Mouse (Mus musculus) midbrain, embryonic 13.5 days (tissue): ENCODE results near the gene Znrd1. TPM values are rescaled to one million over a fixed set of nuclear protein-coding genes. Genes with fewer than 3 reads are reported as not detected.
"Not testable (repeated sequence)": the region's sequence is repeated elsewhere in the genome, so short reads cannot be mapped to it uniquely, and the experiment has no call there.

Experiments used
- ATAC-seq: fragments of 200-750 bp; cut with Nextera tagmentation; 2 replicates; pipeline ENCODE4 v1.8.0; 2017; ENCODE audit warnings: mild to moderate bottlenecking, moderate TSS enrichment, moderate library complexity
- H3K27ac ChIP-seq: fragments of 300-500 bp; sonication (generic); 2 replicates; pipeline ENCODE4 v1.5.1; 2015; ENCODE audit warnings: inconsistent platforms, mild to moderate bottlenecking, moderate library complexity
- H3K27me3 ChIP-seq: fragments of 300-500 bp; sonication (generic); 2 replicates; pipeline ENCODE4 v1.6.1; 2015; ENCODE audit warnings: mild to moderate bottlenecking, inconsistent platforms
- H3K36me3 ChIP-seq: fragments of 300-500 bp; sonication (generic); 2 replicates; pipeline ENCODE4 v1.6.1; 2015; ENCODE audit warnings: mild to moderate bottlenecking, inconsistent platforms
- H3K4me1 ChIP-seq: fragments of 300-500 bp; sonication (generic); replicated peaks from 2 replicates; pipeline ENCODE4 v1.6.1; 2015; ENCODE audit warnings: inconsistent platforms
- H3K4me2 ChIP-seq: fragments of 300-500 bp; sonication (generic); replicated peaks from 2 replicates; pipeline ENCODE4 v1.6.1; 2015; ENCODE audit warnings: moderate library complexity, mild to moderate bottlenecking, inconsistent platforms
- H3K4me3 ChIP-seq: fragments of 300-500 bp; sonication (generic); replicated peaks from 2 replicates; pipeline ENCODE4 v1.5.1; 2015; ENCODE audit warnings: mild to moderate bottlenecking, inconsistent platforms
- H3K9ac ChIP-seq: fragments of 300-500 bp; sonication (generic); replicated peaks from 2 replicates; pipeline ENCODE4 v1.6.1; 2015; ENCODE audit warnings: mild to moderate bottlenecking, inconsistent platforms
- H3K9me3 ChIP-seq: fragments of 300-500 bp; sonication (generic); 2 replicates; pipeline ENCODE4 v1.6.1; 2016; ENCODE audit warnings: mild to moderate bottlenecking, inconsistent platforms
- WGBS: fragments of 180-500 bp; shearing (Covaris S2); methylation state at CpG from one replicate; pipeline ENCODE4 v1.1.7; 2015; 5-methylcytosine and 5-hydroxymethylcytosine counted together
- polyA plus RNA-seq: library from polyadenylated mRNA; unstranded; fragments of >200 nt; fragmentation: Nextera tagmentation; extraction: Ambion mirVana; gene quantifications from 2 replicates; pipeline ENCODE4 v1.2.1, GENCODE M21; 2015

The Znrd1 gene
- 68.3 and 71.8 TPM in 2 replicates for polyA plus RNA-seq

GRCm38 (mm10) chr17:36957999-36958743 is at the start of gene Znrd1, which contains the start of gene Znrd1as:
Znrd1 (minus strand) TSS chr17:36958559.
Znrd1as (plus strand) TSS chr17:36958592.
- peaks cover 18% of the 10 kb centered on the region for H3K4me1 ChIP-seq
- peak; percentile 98 for ATAC-seq
- under 1% methylated on average over 46 of the region's 46 CpGs for WGBS

DNA sequence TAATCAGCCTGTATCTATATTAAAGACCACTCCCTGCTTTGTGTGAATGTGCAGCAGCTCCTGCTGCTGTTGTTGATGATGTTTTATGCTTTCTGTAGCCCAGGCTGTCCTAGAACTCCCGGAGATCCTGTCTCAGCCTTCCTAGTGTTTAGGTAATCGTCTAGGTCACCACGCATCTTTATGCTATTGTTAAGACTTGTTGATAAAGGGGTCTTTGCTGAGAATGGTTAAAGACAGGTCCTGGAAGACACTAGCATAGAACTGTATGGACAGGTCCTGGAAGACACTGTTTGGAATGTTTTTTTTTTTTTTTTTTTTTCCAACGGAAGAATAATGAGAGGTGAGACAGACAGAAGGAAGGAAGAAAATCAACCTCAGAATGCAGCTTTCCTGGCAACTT is 45.0 kb upstream of the Znrd1 start:
- H3K36me3 ChIP-seq: peaks cover 39% of the 10 kb centered on the region
- ATAC-seq: no peak; the same call in 1 of the 2 replicates
- H3K4me3 ChIP-seq: peak overlapping the region; percentile 84
- H3K4me2 ChIP-seq: peak overlapping the region; percentile 66
- 22% methylated on average over 4 of the region's 4 CpGs for WGBS
- H3K27ac ChIP-seq: peak overlapping the region; percentile 96
- no peaks in the 10 kb centered on the region for H3K9me3 ChIP-seq
- peak overlapping the region; percentile 96 for H3K9ac ChIP-seq
- H3K27me3 ChIP-seq: no peaks in the 10 kb centered on the region
- peaks cover 19% of the 10 kb centered on the region for H3K4me1 ChIP-seq

More at GRCm38 (mm10) chr17:36957999-36958743, at the start of gene Znrd1, which contains the start of gene Znrd1as:
- Histone ChIP-seq H3K4me2 (peak within 1 kb of the TSS; percentile 84), H3K27me3 (no peaks in the 10 kb centered on the region), H3K4me3 (peak within 1 kb of the TSS; percentile 68), H3K9me3 (no peaks in the 10 kb centered on the region), H3K9ac (peak within 1 kb of the TSS; percentile 84), H3K27ac (peak within 1 kb of the TSS; percentile 70), H3K36me3 (peaks cover 15% of the 10 kb centered on the region)

GRCm38 (mm10) chr17:37002364-37003330 is 44.3 kb upstream of the Znrd1 start:
- no peaks in the 10 kb centered on the region for H3K27me3 ChIP-seq
- WGBS: under 1% methylated on average over 49 of the region's 49 CpGs
- peak overlapping the region; percentile 84 for H3K4me3 ChIP-seq
- peaks cover 32% of the 10 kb centered on the region for H3K36me3 ChIP-seq
- peak overlapping the region; percentile 96 for H3K27ac ChIP-seq
- peak; percentile 87 for ATAC-seq
- H3K9me3 ChIP-seq: no peaks in the 10 kb centered on the region
- H3K4me1 ChIP-seq: peaks cover 19% of the 10 kb centered on the region
- peak overlapping the region; percentile 66 for H3K4me2 ChIP-seq
- peak overlapping the region; percentile 96 for H3K9ac ChIP-seq

DNA sequence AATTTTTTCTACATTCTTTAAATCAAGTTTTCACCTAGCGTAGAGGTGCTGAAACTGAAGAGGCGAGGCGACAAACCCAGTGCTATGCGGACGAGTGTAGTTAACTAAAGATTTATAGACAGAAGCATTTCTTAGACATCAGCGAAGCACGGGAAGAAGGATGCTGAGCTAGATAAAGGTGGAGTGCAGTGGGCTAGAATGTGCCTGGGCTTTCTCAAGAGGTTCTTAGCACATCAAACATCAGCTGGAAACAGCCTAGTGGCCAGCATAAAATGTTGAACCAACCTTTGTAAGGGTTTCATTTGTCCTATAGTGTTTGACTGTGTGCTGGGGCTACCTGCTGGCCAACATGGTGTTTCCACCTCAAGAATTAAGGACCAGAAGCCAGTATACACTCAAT is 42.5 kb upstream of the Znrd1 start, which contains the start of gene Zfp57:
Gene Zfp57, plus strand, starts transcription at position 301 of the 400 bp plus-strand sequence.
- peaks cover 15% of the 10 kb centered on the region for H3K36me3 ChIP-seq
- H3K9ac ChIP-seq: no peak within 1 kb of the TSS
- no peak for ATAC-seq
- peaks cover 19% of the 10 kb centered on the region for H3K4me1 ChIP-seq
- no peaks in the 10 kb centered on the region for H3K27me3 ChIP-seq
- H3K4me3 ChIP-seq: peak within 1 kb of the TSS; percentile 84
- no peaks in the 10 kb centered on the region for H3K9me3 ChIP-seq
- WGBS: 97% methylated on average over 7 of the region's 7 CpGs
- peak within 1 kb of the TSS; percentile 96; the same call in 1 of the 2 replicates for H3K27ac ChIP-seq
- peak within 1 kb of the TSS; percentile 66 for H3K4me2 ChIP-seq

DNA sequence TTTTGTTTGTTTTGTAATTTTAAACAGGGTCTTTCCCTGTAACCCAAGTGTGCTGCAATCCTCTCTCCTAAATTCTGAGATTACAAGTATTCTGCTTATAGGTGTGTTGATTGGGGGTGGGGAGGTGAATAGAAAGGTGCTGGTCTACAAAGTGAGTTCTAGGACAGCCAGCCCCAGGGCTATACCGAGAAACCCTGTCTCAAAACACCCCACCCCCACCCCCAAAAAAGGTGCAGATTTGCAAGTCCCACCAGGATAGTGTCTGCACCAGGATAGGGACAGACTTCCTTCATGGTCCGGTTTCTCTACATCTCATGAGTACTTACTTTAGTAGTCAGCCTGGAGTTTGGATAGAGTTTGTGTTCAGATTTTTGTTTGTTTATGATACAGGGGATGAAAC is 40.1 kb upstream of the Znrd1 start:
- H3K4me3 ChIP-seq: no peak overlapping the region
- no peaks in the 10 kb centered on the region for H3K36me3 ChIP-seq
- no peak overlapping the region for H3K27ac ChIP-seq
- no peaks in the 10 kb centered on the region; the same call in 1 of the 2 replicates for H3K4me1 ChIP-seq
- no peak for ATAC-seq
- H3K4me2 ChIP-seq: no peak overlapping the region
- no peak overlapping the region for H3K9ac ChIP-seq
- no peaks in the 10 kb centered on the region for H3K9me3 ChIP-seq
- WGBS: 83% methylated on average over 2 of the region's 2 CpGs
- no peaks in the 10 kb centered on the region for H3K27me3 ChIP-seq

DNA sequence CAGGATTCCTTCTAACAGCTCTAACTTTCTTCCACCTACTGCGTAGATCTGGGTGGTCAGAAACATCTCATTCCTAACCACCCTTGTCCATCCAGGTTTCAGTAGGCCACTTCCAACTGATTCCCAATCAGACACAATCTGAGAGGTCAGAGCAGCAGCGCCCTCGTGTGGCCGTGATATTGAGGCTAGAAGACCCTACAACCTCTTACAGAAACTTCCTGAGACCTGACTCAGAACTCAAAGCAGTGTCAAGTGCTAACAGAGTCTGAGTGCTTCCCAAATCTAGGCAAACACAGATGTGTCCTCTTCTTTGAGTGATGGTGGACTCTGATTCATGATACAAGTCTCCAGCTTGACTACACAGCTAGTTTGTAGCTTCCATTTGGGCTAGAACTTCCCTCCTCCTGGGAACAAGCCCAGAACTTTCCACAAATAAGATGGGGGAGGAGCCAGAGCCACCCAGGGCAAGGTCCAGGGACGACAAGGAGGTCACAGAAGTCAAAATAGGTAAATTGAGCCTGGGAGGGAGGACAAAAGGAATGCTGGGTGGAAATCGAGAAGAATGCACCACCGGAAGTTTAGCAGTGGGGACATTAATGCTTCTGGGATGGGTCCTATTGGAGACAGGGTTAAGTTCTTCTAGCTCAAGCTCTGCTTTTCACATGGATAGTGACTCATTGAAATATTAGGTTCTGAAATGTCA is 38.8 kb upstream of the Znrd1 start:
- Histone ChIP-seq H3K27me3 (no peaks in the 10 kb centered on the region), H3K4me3 (no peak overlapping the region), H3K4me2 (no peak overlapping the region), H3K36me3 (no peaks in the 10 kb centered on the region), H3K4me1 (no peaks in the 10 kb centered on the region), H3K27ac (no peak overlapping the region), H3K9ac (no peak overlapping the region), H3K9me3 (no peaks in the 10 kb centered on the region)
- WGBS: 29% methylated on average over 7 of the region's 7 CpGs
- peak; percentile 53 for ATAC-seq

DNA sequence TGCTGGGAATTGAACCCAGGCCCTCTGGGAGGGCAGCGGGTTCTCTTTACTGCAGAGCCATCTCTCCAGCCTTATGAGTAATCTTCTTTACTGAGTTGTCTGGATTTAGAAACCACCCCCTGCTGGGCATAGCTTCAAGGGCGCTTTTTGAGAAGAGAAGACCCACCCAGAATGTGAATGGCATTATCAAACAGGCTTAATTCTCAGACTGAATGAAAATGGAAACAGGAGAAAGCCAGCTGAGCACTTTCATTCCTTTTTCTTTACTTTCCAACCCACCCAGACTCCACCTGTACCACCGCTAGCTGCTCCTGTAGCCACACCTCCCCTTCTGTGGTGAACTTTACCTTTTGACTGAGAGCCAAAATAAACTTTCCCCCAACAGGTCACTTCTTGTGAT is 37.1 kb upstream of the Znrd1 start:
- H3K4me1 ChIP-seq: no peaks in the 10 kb centered on the region
- H3K9ac ChIP-seq: no peak overlapping the region
- H3K4me2 ChIP-seq: no peak overlapping the region
- no peak for ATAC-seq
- no peaks in the 10 kb centered on the region for H3K27me3 ChIP-seq
- H3K27ac ChIP-seq: no peak overlapping the region
- H3K4me3 ChIP-seq: no peak overlapping the region
- H3K9me3 ChIP-seq: no peaks in the 10 kb centered on the region
- H3K36me3 ChIP-seq: no peaks in the 10 kb centered on the region
- WGBS: 37% methylated on average over 3 of the region's 3 CpGs

DNA sequence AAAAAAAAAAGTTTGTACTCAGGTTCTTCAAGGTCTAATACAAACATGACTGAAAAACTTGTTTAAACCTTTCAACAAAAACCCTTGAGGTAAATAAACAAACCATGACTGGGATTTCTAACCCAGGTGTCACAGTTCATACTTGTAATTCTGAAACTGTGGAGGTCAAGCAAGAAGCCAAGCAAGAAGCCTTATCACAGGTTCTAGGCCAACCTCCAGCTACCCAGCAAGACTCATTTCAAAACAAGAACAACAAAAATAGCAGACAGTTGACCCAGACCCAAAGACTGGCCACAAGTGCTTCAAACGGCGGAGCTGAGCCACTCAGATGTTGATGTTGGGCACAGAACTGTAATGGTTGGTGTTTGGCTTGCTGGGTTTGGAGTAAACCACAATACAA is 36.2 kb upstream of the Znrd1 start:
- Histone ChIP-seq H3K4me2 (no peak overlapping the region), H3K27me3 (peaks cover 3% of the 10 kb centered on the region), H3K4me3 (no peak overlapping the region), H3K9me3 (no peaks in the 10 kb centered on the region), H3K4me1 (no peaks in the 10 kb centered on the region), H3K36me3 (no peaks in the 10 kb centered on the region), H3K27ac (no peak overlapping the region), H3K9ac (no peak overlapping the region)
- ATAC-seq: no peak
- WGBS: 96% methylated on average over 2 of the region's 2 CpGs

DNA sequence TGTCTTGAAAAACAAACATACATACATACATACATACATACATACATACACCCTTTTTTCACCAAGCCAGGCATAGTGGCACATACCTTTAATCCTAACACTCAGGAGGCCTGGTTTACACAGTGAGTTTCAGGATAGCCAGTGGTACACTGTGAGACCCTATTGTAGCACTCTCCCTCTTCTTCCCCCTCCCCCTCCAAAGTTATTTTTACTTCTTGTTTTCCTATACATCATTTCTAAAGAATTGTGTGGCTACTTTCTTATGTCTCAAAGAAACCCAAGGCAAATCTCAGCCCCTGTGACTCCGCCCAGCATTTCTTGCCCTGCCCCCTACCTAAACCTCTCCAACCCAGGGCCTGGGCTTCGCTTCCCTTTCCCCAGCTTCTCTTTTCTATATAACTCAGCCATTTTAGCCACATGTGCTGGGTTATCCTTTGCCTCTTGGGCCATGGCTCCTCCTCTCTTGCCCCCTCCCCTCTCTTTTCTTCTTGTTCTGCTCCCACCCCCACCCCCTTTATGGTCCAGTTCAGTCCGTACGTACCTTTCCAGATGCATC is 35.5 kb upstream of the Znrd1 start:
- Histone ChIP-seq H3K9ac (no peak overlapping the region), H3K27ac (no peak overlapping the region), H3K4me2 (no peak overlapping the region), H3K4me3 (no peak overlapping the region), H3K36me3 (no peaks in the 10 kb centered on the region), H3K27me3 (peaks cover 10% of the 10 kb centered on the region), H3K4me1 (no peaks in the 10 kb centered on the region), H3K9me3 (no peaks in the 10 kb centered on the region)
- 85% methylated on average over 4 of the region's 4 CpGs for WGBS
- no peak for ATAC-seq

DNA sequence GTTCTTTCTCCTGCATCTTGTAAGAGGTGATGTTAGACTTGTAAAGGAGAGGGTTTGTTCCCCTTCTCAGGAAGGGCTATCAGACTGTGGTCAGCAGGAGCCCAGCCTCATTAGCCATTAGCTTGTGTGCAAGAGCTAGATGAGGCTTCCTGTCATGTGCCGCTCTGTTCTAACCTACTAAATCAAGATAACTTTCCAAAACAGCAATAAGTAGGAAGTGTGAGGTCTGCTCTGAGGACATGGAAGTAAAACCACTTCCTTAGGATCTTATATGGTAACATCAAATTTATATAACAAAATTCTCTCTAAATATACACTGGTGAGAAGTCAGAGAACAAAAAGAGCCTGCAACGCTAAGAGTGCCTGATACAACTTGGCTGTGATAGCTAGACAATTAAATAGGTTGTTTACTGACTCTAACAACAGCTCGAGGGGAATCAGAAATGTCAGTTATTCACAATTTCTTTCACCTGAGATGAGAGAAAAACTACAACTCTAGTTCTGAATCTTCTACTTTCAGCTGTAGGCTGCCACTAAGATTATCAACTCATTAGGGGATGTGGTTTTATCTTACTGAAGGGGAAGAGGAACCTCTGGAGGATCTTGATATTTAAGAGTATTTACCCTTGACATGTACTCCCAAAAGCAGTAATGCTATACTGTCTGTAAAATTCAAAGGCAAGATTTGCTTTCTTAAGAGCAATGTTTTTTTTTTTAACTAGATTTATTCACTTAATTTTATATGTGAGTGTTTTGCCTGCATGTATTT is 34.2 kb upstream of the Znrd1 start:
- Histone ChIP-seq H3K4me1 (no peaks in the 10 kb centered on the region; the same call in 1 of the 2 replicates), H3K36me3 (no peaks in the 10 kb centered on the region), H3K9me3 (no peaks in the 10 kb centered on the region), H3K9ac (no peak overlapping the region), H3K27ac (no peak overlapping the region), H3K4me2 (no peak overlapping the region), H3K4me3 (no peak overlapping the region), H3K27me3 (peaks cover 24% of the 10 kb centered on the region)
- 86% methylated on average over 3 of the region's 3 CpGs for WGBS
- no peak for ATAC-seq

DNA sequence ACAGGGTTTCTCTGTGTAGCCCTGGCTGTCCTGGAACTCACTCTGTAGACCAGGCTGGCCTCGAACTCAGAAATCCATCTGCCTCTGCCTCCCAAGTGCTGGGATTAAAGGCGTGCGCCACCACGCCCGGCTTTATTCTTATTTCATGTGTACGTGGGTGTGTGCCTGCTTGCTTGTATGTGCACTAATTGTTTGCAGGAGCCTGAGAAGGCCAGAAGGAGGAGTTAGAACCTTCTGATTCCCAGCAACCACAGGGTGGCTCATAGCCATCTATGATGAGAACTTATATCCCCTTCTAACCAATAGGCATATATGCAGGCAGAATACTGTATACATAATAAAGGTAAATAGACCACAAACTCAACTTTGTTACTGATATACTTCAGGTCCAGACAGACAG is 32.3 kb upstream of the Znrd1 start:
- 93% methylated on average over 6 of the region's 6 CpGs for WGBS

More for the DNA sequence above, 32.3 kb upstream of the Znrd1 start:
- H3K4me1 ChIP-seq, H3K36me3 ChIP-seq, ATAC-seq, H3K27ac ChIP-seq, H3K4me3 ChIP-seq, H3K9ac ChIP-seq, H3K4me2 ChIP-seq, H3K9me3 ChIP-seq: not testable (repeated sequence)
- H3K27me3 ChIP-seq: peaks cover 31% of the 10 kb centered on the region
